Mouse (Mus musculus): ENCODE data around the gene R3hdm1. TPM values are rescaled to one million over a fixed set of nuclear protein-coding genes. Genes with fewer than 3 reads are reported as not detected.

The R3hdm1 gene
- polyA plus RNA-seq, 1 experiment from 2014 or later = 44.0 TPM

GRCm38 (mm10) chr1:128073051-128073450 is 30.1 kb upstream of the R3hdm1 start:
- ATAC-seq = no peak
- Histone ChIP-seq H3K27ac (ENCODE audit: low read length) (no peak overlapping the region), H3K9me3 (ENCODE audit: control insufficient read depth, low read length) (no peaks in the 10 kb centered on the region), H3K4me2 (ENCODE audit: low read depth, low read length) (no peak overlapping the region), H3K36me3 (ENCODE audit: control insufficient read depth, insufficient read depth, low read length) (no peaks in the 10 kb centered on the region), H3K9ac (ENCODE audit: low read depth, low read length) (no peak overlapping the region), H3K4me3 (ENCODE audit: low read length) (no peak overlapping the region), H3K27me3 (replicated peaks; ENCODE audit: control insufficient read depth, insufficient read depth, low read length) (no peaks in the 10 kb centered on the region), H3K4me1 (ENCODE audit: control insufficient read depth, insufficient read depth, low read length) (no peaks in the 10 kb centered on the region)
- 94% methylated on average over 6 of the region's 6 CpGs for WGBS

GRCm38 (mm10) chr1:128076791-128077479 is 26.2 kb upstream of the R3hdm1 start:
- 88% methylated on average over 8 of the region's 8 CpGs for WGBS
- Histone ChIP-seq H3K4me2 (ENCODE audit: low read depth, low read length) (no peak overlapping the region), H3K4me1 (ENCODE audit: control insufficient read depth, insufficient read depth, low read length) (no peaks in the 10 kb centered on the region), H3K9me3 (ENCODE audit: control insufficient read depth, low read length) (no peaks in the 10 kb centered on the region), H3K9ac (ENCODE audit: low read depth, low read length) (no peak overlapping the region), H3K36me3 (ENCODE audit: control insufficient read depth, insufficient read depth, low read length) (no peaks in the 10 kb centered on the region), H3K4me3 (ENCODE audit: low read length) (no peak overlapping the region), H3K27ac (ENCODE audit: low read length) (no peak overlapping the region), H3K27me3 (replicated peaks; ENCODE audit: control insufficient read depth, insufficient read depth, low read length) (no peaks in the 10 kb centered on the region)
- no peak for ATAC-seq

GRCm38 (mm10) chr1:128077788-128078187 is 25.3 kb upstream of the R3hdm1 start:
- WGBS = 94% methylated on average over 2 of the region's 2 CpGs
- no peaks in the 10 kb centered on the region for H3K9me3 ChIP-seq (ENCODE audit: control insufficient read depth, low read length)

GRCm38 (mm10) chr1:128078646-128079045 is 24.5 kb upstream of the R3hdm1 start:
- Histone ChIP-seq H3K4me3 (ENCODE audit: low read length) (no peak overlapping the region), H3K27ac (ENCODE audit: low read length) (no peak overlapping the region), H3K27me3 (replicated peaks; ENCODE audit: control insufficient read depth, insufficient read depth, low read length) (no peaks in the 10 kb centered on the region), H3K9me3 (ENCODE audit: control insufficient read depth, low read length) (no peaks in the 10 kb centered on the region), H3K9ac (ENCODE audit: low read depth, low read length) (no peak overlapping the region), H3K4me1 (ENCODE audit: control insufficient read depth, insufficient read depth, low read length) (no peaks in the 10 kb centered on the region), H3K4me2 (ENCODE audit: low read depth, low read length) (no peak overlapping the region), H3K36me3 (ENCODE audit: control insufficient read depth, insufficient read depth, low read length) (no peaks in the 10 kb centered on the region)
- WGBS = 98% methylated on average over 1 of the region's 1 CpGs
- ATAC-seq = no peak

More at GRCm38 (mm10) chr1:128077788-128078187, 25.3 kb upstream of the R3hdm1 start:
- Histone ChIP-seq H3K27me3 (replicated peaks; ENCODE audit: control insufficient read depth, insufficient read depth, low read length) (no peaks in the 10 kb centered on the region), H3K9ac (ENCODE audit: low read depth, low read length) (no peak overlapping the region), H3K4me3 (ENCODE audit: low read length) (no peak overlapping the region), H3K4me1 (ENCODE audit: control insufficient read depth, insufficient read depth, low read length) (no peaks in the 10 kb centered on the region), H3K27ac (ENCODE audit: low read length) (no peak overlapping the region), H3K4me2 (ENCODE audit: low read depth, low read length) (no peak overlapping the region), H3K36me3 (ENCODE audit: control insufficient read depth, insufficient read depth, low read length) (no peaks in the 10 kb centered on the region)
- no peak for ATAC-seq

GRCm38 (mm10) chr1:128080936-128081696 is 22.0 kb upstream of the R3hdm1 start:
- no peak overlapping the region for H3K27ac ChIP-seq (ENCODE audit: low read length)
- no peak; the same call in 1 of the 2 replicates for ATAC-seq
- H3K4me1 ChIP-seq (ENCODE audit: control insufficient read depth, insufficient read depth, low read length) = no peaks in the 10 kb centered on the region
- WGBS = 81% methylated on average over 5 of the region's 5 CpGs
- no peak overlapping the region for H3K4me2 ChIP-seq (ENCODE audit: low read depth, low read length)
- no peak overlapping the region for H3K4me3 ChIP-seq (ENCODE audit: low read length)
- no peaks in the 10 kb centered on the region for H3K9me3 ChIP-seq (ENCODE audit: control insufficient read depth, low read length)
- H3K27me3 ChIP-seq (replicated peaks; ENCODE audit: control insufficient read depth, insufficient read depth, low read length) = no peaks in the 10 kb centered on the region
- no peak overlapping the region for H3K9ac ChIP-seq (ENCODE audit: low read depth, low read length)
- H3K36me3 ChIP-seq (ENCODE audit: control insufficient read depth, insufficient read depth, low read length) = no peaks in the 10 kb centered on the region

- H3K27me3 ChIP-seq (replicated peaks; ENCODE audit: control insufficient read depth, insufficient read depth, low read length) = no peaks in the 10 kb centered on the region
- H3K9ac ChIP-seq (ENCODE audit: low read depth, low read length) = no peak overlapping the region
- no peak overlapping the region for H3K4me2 ChIP-seq (ENCODE audit: low read depth, low read length)
- H3K4me1 ChIP-seq (ENCODE audit: control insufficient read depth, insufficient read depth, low read length) = no peaks in the 10 kb centered on the region
- no peak overlapping the region for H3K4me3 ChIP-seq (ENCODE audit: low read length)
- no peaks in the 10 kb centered on the region for H3K9me3 ChIP-seq (ENCODE audit: control insufficient read depth, low read length)
- no peaks in the 10 kb centered on the region for H3K36me3 ChIP-seq (ENCODE audit: control insufficient read depth, insufficient read depth, low read length)
- ATAC-seq = no peak
- 65% methylated on average over 7 of the region's 7 CpGs for WGBS
- H3K27ac ChIP-seq (ENCODE audit: low read length) = no peak overlapping the region
Observed at GRCm38 (mm10) chr1:128081873-128082272, 21.2 kb upstream of the R3hdm1 start.

- Histone ChIP-seq H3K4me1 (ENCODE audit: control insufficient read depth, insufficient read depth, low read length) (no peaks in the 10 kb centered on the region), H3K36me3 (ENCODE audit: control insufficient read depth, insufficient read depth, low read length) (no peaks in the 10 kb centered on the region), H3K27ac (ENCODE audit: low read length) (no peak overlapping the region), H3K9me3 (ENCODE audit: control insufficient read depth, low read length) (no peaks in the 10 kb centered on the region), H3K4me2 (ENCODE audit: low read depth, low read length) (no peak overlapping the region), H3K9ac (ENCODE audit: low read depth, low read length) (no peak overlapping the region), H3K27me3 (replicated peaks; ENCODE audit: control insufficient read depth, insufficient read depth, low read length) (no peaks in the 10 kb centered on the region), H3K4me3 (ENCODE audit: low read length) (no peak overlapping the region)
- peak; percentile 31; the same call in 1 of the 2 replicates for ATAC-seq
- 82% methylated on average over 7 of the region's 7 CpGs for WGBS
Observed at GRCm38 (mm10) chr1:128082800-128083199, 20.3 kb upstream of the R3hdm1 start.

- no peak for ATAC-seq
- WGBS = 78% methylated on average over 2 of the region's 2 CpGs
- H3K4me1 ChIP-seq (ENCODE audit: control insufficient read depth, insufficient read depth, low read length) = no peaks in the 10 kb centered on the region
- no peak overlapping the region for H3K9ac ChIP-seq (ENCODE audit: low read depth, low read length)
- no peak overlapping the region for H3K4me2 ChIP-seq (ENCODE audit: low read depth, low read length)
- no peaks in the 10 kb centered on the region for H3K36me3 ChIP-seq (ENCODE audit: control insufficient read depth, insufficient read depth, low read length)
- no peaks in the 10 kb centered on the region for H3K27me3 ChIP-seq (replicated peaks; ENCODE audit: control insufficient read depth, insufficient read depth, low read length)
- H3K27ac ChIP-seq (ENCODE audit: low read length) = no peak overlapping the region
- no peak overlapping the region for H3K4me3 ChIP-seq (ENCODE audit: low read length)
- no peaks in the 10 kb centered on the region for H3K9me3 ChIP-seq (ENCODE audit: control insufficient read depth, low read length)
Observed at GRCm38 (mm10) chr1:128094686-128095085, 8.4 kb upstream of the R3hdm1 start.

- Histone ChIP-seq H3K27me3 (replicated peaks; ENCODE audit: control insufficient read depth, insufficient read depth, low read length) (no peaks in the 10 kb centered on the region), H3K4me1 (ENCODE audit: control insufficient read depth, insufficient read depth, low read length) (no peaks in the 10 kb centered on the region), H3K36me3 (ENCODE audit: control insufficient read depth, insufficient read depth, low read length) (no peaks in the 10 kb centered on the region), H3K4me3 (ENCODE audit: low read length) (no peak overlapping the region), H3K9me3 (ENCODE audit: control insufficient read depth, low read length) (no peaks in the 10 kb centered on the region), H3K4me2 (ENCODE audit: low read depth, low read length) (no peak overlapping the region), H3K9ac (ENCODE audit: low read depth, low read length) (no peak overlapping the region), H3K27ac (ENCODE audit: low read length) (no peak overlapping the region)
- WGBS = 96% methylated on average over 1 of the region's 1 CpGs
- ATAC-seq = no peak
Observed at GRCm38 (mm10) chr1:128098309-128098708, 4.8 kb upstream of the R3hdm1 start.
